Mouse (Mus musculus) megakaryocyte, embryonic 14.5 days (primary cell): ENCODE results near the gene Dlg4.

Source experiments
- FLI1 ChIP-seq: IDR thresholded peaks from 2 replicates; pipeline ENCODE4 v1.6.1; 2012; ENCODE audit warnings: low read length, inconsistent platforms, mixed read lengths
- GATA1 ChIP-seq: IDR thresholded peaks from 3 replicates; pipeline ENCODE4 v1.6.1; 2012; ENCODE audit warnings: mixed read lengths, low read length, inconsistent platforms, borderline replicate concordance

- no peak for TF ChIP-seq GATA1
- TF ChIP-seq FLI1 = no peak
These were observed 67.8 kb downstream of the Dlg4 start for GRCm38 (mm10) chr11:70084563-70084962.
